Mouse (Mus musculus) testis, postnatal 14 days (tissue): ENCODE results near the gene Carm1.
"Not testable (repeated sequence)": the region's sequence is repeated elsewhere in the genome, so short reads cannot be mapped to it uniquely, and the experiment has no call there.

Experiments
- DNase-seq: peaks from one replicate; pipeline ENCODE4 v3.0.0; 2021; ENCODE audit warnings: low spot score

The Carm1 gene

DNA sequence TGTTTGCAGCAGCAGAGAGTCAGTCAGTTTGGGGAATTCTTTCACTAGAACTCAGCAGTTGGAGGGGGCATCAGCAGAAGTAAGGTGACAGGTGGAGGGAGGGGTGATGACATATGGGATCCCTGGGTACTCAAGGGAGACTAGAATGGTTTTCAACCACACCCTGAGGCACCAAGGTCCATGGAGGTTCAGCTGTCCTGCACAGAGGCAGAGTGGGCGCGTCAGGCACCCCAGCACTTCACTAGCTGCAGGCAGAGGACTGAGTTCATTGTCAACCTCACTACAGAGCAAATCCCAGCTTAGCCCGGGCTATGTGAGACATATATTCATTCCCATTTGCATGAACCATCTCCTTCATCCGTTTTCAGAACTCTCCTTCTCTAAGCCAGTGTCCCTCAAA lies 9.7 kb upstream of the Carm1 start:
- no peak for DNase-seq

DNA sequence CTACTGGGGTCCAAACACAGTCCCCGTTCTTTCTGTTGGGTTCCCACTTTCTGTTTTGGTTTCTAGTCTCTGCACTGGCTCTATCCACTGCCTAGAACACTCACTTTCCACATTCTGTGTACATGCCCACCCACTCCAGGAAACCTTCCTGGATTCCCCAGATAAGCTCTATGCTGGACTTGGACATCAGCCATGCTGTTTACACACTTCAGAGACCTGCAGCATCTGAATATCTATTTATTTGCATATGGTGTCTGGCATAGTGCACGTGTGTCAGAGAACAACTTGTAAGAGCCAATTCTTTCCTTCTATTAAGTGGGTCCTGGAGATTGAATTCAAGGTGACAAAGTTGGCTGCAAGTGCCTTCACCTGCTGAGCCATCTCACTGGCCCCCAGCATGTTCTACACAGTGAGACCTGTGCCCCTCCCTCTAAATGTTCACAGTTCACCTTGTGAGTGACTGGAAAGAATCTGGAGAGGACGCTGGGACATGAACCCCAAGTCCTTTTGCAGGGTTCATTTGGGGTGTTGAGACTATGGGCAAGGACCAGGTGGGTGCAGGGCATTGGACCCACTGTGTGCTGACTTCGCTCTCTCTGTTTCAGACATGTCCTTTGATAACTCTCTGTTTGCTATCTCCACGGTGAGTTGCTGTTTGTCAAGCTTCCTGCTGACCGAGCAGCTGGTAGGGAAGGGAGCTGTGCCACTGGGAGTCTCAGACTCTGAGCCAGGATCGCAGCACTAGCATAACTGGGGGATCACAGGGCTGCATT lies 6.5 kb upstream of the Carm1 start:
- no peak for DNase-seq

DNA sequence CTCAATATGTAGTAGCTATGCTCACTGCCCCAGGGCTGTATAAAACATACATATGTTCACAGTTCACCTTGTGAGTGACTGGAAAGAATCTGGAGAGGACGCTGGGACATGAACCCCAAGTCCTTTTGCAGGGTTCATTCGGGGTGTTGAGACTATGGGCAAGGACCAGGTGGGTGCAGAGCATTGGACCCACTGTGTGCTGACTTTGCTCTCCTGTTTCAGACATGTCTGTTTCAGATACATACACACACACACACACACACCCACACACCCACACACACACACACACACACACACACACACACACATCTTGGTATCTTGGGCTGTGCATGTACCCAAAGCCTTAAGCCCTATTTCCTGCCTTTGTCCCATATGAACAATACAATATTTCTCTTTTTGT lies 4.7 kb upstream of the Carm1 start:
- DNase-seq: not testable (repeated sequence)

DNA sequence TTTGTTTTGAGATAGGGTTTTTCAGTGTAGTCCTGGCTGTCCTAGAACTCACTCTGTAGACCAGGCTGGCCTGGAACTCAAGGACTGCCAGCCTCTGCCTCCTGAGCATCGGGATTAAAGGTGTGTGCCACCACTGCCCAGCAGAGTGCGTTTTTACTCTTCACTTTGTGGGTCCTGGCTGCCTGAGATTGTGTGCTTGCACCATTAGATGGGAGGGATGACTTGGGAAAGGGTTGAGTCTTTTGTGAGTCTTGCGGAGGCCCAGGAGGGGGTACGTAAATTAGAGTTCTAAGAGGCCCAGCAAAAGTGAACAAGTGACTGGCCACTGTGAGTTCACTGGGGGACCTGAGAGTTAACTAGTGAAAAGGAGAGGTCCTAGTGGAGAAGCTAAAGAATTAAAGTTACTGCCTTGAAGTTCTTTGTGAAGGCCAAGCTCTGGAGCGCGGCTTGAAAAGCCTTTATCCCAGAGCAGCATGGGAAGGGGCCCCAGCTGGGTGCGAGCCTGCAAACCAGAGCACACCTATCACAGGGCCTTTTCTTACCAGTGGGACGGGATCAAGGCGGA lies 1.3 kb upstream of the Carm1 start:
- DNase-seq: no peak

DNA sequence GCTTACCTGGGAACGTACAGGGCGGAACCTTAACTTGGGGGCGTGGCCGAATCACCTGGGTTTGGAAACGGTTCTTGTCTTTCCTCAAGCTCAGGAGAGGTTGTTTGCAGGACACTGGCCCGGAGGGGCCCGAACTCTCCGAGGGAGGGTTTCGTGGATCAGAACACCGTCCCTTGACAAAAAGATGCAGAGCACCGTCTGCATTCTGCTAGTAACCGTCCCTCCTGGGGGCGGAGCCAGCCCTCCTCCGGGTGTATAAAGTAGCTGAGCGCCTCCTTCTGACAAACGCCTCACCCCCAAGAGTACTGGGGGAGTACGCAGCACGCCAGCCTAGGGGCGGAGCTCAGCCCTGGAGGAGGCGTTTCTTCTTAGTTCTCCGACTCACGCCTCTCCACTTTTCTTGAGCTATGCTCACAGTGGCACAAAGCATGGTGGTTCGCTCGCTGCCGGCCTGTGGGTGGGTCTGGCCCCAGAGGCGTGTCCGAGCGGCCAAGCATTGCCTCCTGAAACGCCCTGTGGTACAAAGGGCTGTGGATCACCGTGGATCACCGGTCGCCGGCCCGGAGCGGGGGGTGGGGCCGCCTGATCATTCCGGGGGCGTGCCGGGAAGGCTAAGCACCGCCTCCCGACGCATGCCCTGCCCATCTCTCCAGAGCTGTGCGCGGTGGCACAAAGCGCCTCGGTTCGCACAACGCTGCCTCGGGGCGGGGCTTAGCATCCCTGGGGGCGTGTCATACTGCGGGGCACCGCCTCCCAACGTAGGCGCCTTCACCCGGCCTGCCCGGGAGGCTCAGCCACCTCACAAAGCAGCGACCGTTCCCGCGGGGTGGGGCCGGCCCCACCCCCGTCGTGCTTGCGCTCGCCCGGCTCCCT lies 542 bp upstream of the Carm1 start:
- DNase-seq: peak; percentile 99

DNA sequence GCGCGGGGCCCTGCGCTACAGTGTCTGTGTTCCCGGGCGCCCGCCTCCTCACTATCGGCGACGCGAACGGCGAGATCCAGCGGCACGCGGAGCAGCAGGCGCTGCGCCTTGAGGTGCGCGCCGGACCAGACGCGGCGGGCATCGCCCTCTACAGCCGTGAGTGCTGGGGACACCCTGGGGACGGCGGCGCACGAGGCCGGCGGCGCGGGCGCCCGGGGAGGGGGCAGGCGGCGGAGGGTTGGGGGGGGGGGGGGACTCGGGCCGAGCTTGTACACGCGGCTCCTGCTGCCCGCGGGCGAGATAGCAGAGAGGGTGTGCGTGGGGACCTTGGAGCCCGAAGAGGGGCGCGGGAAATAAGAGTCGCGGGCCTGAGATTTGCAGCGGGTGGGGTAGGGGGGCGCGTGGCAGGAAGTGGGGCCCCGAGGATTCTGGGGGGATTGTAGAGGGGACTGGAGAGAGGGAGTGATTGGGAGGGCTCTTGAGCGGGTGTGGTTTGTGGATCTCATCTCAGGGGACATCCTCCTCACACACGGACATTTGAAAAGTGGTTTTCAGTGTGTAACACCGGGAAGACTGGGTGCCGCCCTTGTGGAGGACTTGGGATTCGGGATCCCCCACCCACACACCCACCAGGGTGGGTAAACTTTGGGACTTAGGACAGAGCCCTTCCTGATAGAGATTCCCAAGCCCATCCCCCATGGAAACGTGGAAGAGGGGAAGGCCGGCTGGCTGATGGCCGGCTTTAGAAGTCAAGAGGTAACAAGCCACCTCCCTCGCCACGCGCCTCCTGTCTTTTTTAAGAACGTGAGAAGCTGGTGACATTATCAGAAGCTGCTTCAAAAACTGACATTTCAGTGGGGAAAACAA lies 614 bp downstream of the Carm1 start:
- DNase-seq: peak; percentile 80

DNA sequence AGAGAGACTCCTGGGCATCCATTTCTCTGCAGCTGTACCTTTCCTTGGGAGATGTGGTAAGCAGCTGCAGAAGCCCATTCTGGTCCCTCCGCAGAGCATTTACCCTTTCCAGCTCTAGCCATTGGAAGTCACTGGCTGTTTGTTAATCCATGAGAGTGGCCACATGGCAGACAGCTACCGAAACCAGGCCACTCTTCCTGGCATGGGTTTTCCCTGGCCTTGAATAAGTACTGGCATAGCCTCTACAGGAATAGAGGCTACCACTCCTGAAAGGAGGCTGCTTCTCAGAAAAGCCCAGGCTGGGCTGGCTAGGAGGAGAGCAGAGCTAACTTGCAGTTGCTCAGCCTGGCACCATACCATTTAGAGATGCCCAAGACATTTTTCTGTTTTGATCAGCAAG lies 4.4 kb downstream of the Carm1 start:
- no peak for DNase-seq

DNA sequence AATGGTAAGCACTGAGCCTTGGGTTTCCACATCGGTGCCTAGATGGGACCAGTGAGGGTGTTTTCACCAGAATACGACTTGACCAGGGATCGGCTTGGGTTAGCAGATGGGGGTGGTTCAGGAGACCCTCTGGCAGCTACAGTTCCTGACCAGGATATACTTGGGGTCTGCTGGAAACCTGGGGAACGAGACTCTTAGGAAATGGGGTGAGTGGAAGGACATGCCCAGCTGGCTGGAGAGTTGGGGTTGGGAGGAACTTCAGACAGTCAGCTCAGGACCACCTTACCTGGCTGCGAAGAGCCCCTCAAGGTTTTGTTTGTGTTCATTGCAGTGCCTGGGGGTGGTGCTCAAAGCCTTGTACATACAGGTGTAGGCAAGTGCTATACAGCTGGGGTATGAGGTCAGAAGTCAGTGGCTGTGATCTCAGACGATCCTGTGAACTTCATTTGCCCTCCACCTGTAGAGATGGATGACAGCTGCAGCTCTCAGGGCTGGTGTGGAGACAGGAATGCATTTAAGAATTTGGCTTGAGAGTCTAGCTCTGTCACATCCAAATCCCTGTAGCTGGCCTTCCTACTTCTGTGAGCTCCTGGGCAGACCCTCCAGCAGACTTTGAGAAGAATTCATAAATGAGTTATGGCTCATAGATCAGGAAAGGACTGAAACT lies 7.0 kb downstream of the Carm1 start:
- no peak for DNase-seq

DNA sequence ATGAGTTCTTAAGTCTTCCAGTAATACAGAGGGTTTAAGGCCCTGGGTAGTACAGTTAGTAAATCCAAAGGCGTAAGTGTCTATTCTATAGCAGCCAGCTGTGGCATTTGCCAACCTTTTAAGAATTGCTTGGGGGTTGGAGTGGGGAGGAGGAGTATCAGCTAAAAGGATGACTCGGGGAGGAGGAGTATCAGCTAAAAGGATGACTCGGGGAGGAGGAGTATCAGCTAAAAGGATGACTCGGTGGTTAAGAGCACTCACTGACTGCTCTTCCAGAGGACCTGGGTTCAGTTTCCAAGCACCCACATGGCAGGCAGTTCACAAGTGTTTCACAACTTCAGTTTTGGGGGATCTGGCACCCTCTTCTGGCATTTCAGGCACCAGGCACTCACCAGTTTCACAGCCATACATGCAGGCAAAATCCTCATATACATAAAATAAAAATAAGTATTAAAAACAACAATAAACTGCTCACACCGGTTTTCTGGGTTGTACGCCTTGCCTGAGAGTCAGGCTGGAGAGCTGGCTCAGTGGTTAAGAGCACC lies 8.6 kb downstream of the Carm1 start:
- no peak for DNase-seq

DNA sequence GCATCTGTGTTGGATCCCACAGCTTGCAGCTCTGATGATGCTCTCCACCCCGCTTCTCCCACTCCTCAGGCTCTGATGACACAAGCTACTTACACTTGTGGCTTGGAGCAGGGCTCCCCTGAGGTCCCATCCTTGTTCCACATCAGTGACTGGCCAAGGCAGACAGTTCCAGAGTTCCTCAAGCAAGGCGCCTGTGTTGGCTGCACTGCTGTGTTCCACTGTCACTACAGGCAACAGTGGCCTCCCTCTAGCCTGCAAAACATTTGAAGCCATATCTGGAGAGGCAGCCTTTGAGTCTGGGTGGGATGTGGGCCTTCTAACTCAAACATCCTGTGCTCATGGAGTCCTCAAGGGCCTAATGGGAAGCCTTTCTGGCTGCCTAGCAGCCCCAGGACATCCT lies 10.3 kb downstream of the Carm1 start:
- DNase-seq: no peak

DNA sequence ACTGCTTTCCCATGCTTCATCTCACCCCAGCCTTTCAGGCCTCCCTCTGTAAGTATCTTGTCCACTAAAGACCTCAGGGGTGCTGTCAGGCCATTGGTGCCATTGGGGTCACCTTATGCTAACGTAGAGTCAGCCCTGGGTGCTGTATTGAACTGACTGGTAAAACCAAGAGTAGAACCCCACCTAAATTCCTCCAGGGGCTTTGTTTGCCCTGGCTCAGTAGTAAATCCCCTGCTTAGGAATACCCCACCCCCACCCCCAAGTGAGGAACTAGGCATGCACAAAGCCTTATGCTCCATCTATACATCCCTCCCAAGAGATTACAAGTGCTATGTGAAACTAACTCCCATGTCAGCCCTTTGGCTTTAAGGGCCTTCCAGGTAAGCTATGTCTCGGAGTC lies 10.9 kb downstream of the Carm1 start:
- DNase-seq: no peak

DNA sequence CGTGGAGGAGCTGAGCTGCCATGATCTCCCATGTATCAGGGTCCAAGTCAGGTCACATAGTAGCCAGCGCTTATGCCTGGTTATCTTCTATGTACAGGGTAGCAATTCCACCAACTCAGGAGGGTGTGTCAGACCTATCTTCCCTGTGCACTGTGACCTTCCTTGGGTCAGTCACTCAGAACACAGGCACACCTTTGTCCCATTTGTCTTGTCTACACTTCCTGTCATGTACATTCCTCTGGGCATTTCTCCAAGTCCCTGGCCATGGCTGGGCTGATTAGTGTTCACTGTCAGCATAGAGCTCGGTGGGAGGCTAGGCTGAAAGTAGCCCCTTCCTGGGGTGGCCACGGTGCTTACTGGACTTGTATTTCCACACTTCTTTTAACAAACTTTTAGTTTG lies 11.7 kb downstream of the Carm1 start:
- no peak for DNase-seq

DNA sequence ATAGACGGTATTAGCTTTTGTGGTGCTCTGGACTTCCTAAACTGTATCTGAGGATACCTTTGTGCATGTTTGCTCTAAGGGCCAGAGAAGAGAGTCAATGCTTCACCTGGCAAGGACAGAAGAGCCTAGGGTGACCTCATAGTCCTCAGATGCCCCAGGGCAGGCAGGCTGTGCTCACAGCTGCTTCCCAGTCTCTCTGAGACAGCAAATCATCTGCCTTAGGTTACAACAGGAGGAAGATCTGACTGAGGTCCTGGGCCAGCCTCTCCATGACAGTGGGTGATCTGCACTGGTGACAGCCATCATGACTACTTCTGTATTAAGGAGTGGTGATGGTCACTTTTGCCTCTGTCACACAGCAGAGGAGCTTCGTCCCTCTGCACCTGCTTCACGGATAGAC lies 12.5 kb downstream of the Carm1 start:
- no peak for DNase-seq

DNA sequence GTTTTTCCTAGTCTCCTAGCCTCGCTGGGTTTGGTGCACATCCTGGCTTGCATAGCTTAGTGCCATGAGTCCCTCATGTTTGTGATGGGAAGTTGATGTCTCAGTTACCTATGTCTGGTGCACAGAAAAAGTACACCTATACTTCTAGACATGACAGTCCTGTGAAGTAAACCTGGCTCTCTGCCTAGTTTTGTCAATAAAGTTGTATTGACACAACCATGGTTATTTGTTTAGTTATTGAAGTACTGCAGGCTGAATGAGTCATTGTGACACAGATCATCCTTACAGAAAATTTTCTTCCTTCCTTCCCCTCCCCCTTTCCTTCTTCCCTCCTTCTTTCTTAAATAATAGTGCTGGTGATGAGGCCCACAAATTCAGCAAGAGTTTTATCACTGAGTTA lies 17.7 kb downstream of the Carm1 start:
- DNase-seq: no peak

DNA sequence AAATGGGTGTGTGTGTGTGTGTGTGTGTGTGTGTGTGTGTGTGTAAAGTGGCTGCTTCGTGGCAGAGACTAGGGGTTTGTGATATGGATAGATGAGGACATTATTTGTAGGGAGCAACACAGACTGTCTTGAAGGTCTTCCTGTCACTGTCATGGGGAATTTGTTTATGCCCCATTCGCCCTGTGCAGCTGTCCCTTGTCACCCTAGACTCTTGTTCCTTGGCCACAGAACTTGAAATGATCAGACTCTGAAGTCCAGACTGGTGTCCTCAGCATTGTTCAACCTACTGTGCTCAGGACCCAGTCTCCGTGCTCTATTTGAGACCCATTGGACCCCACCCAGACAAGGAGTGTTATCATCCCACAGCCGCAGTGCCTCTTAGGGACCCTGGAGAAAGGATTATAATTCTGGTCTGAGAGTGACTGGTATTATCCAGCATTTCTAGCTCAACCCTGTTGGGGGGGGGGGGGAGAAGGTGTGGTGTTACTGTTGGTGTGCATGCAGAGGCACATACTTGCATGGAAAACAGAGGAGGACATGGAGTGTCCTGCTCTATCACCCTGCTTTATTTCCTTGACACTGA lies 18.4 kb downstream of the Carm1 start:
- DNase-seq: no peak

DNA sequence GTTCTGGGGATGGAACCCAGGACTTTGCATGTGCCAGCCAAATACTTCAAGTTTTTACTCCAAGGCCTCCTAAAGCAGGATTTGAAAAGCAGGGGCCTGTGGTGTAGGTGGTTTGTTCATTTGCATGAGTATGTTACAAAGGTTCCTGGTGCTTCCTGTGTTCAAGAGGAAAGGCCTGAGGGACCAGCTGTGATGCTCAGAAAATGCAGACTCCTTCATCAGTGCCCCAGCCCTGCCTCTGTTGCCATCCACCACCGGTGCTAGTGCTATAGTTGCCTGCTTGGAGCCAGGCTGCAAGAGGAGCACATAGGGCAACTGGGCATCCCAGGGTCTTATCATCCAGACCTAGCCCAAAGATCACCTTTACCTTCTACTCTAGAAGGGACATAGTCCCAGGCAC lies 19.8 kb downstream of the Carm1 start:
- no peak for DNase-seq

DNA sequence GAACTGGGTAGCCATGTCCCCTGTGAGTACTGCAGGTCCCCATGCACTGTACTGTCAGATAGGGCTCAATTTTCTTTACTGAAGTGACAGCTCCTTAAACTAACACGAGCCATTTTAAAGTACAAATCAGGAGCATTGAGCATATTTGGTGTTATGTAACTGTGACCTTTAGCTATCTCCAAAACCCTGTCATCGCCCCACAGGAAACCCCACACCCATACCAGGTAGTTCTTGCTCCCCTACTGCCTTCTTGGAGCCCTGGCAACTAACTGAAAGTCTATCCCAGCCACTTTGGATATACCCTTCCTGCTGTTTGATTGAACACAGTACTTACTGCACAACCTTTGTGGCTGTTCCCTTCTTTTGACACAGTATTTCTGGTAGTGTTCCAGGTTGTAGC lies 20.4 kb downstream of the Carm1 start:
- DNase-seq: no peak

DNA sequence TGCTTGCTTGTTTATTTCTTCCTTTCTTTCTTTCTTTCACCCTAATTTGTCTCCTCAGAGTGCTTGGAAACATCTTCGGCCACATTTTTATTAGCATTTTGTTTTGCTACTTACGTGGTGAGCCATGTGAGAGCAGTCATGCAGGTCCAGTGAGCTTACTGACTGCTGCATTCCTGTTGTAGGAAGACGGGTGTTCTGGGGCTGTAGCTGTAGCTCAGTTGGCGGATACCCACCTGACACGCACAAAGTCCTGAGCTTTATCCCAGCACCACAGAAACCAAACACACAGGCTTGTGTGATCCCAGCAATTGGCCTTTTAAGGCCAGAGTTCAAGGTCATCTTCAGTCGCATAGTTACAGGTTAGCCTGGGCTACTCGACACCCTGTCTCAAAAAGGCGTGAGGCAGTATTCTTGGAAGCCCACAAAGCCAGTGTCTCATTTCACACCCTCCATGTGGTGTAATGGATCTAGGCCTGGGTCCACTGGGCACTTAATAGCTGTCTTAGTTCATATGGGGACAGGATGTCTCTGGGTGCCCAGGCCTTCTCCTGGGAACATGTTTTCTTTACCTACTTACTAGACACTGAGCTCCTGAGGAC lies 22.1 kb downstream of the Carm1 start:
- no peak for DNase-seq

DNA sequence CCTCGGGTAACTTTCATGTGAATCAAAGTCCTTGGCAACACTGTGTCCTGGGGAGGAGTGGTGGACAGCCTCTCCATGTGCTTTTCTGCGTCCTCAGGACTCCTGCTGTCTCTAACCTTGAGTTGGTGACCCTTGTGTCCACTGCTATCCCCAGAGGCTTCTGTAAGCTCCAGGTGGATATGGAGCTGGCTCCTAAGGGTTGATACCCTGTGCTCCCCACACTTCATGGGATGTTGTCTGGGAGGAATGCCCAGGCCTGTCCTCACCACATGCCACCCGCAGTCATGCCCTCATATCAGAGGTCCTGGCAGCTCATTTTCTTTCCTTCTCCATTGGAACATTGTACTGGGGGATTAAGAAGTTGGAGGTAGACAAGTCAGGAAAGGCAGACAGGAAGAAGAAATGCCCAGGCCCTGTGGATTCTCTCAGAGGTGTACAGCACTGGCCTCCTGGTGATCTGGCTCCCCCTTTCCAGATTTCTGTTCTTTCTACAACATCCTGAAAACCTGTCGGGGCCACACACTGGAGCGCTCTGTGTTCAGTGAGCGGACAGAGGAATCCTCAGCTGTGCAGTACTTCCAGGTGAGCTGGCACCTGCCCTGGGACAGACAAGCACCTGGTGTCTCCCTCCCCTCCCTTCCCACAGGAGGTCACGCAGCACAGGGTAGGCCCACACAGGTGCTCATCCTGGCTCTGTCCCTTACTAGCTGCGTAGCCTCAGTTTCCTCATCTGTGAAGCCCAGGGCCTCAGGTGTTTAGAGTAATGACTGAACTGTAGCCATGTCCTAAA lies 27.5 kb downstream of the Carm1 start:
- no peak for DNase-seq

DNA sequence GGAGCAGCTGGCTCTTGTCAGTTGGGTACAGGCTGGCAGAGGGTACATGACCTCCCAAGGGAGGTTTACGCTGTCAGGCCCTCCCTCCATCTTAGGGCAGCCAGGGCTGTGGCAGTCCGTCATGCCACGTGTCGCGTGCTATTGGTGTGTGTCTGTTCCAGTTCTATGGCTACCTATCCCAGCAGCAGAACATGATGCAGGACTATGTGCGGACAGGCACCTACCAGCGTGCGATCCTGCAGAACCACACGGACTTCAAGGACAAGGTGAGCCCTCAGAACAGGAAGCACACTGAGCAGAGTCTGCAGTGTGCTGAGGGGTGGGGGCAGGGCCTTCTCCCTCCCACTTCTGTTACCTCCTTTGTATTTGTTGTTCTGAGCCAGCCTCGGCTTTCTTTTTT lies 28.6 kb downstream of the Carm1 start:
- DNase-seq: no peak
